Mouse (Mus musculus) limb, embryonic 11.5 days (tissue): Measurements from ENCODE around the gene Cbx4. TPM values are rescaled to one million over a fixed set of nuclear protein-coding genes. Genes with fewer than 3 reads are reported as not detected.

ENCODE experiments used
- ATAC-seq: fragments of 200-750 bp; cut with Nextera tagmentation; 2 replicates; pipeline ENCODE4 v1.8.0; 2017; ENCODE audit warnings: low read depth; ENCODE audit not compliant: insufficient number of reproducible peaks, low FRiP score, low TSS enrichment
- DNase-seq: peaks from one replicate; pipeline ENCODE4 v3.0.0-alpha.2; 2015; ENCODE audit warnings: low spot score
- H3K27ac ChIP-seq: fragments of 300-500 bp; sonication (generic); replicated peaks from 2 replicates; pipeline ENCODE4 v1.5.1; 2014; ENCODE audit warnings: low read depth, mild to moderate bottlenecking, low read length
- H3K27me3 ChIP-seq: fragments of 300-500 bp; sonication (generic); 2 replicates; pipeline ENCODE4 v1.6.1; 2014; ENCODE audit warnings: mild to moderate bottlenecking, low read length, mixed read lengths; ENCODE audit not compliant: control insufficient read depth, insufficient read depth
- H3K36me3 ChIP-seq: fragments of 300-500 bp; sonication (generic); 2 replicates; pipeline ENCODE4 v1.6.1; 2014; ENCODE audit warnings: mild to moderate bottlenecking, low read length, moderate library complexity, mixed read lengths; ENCODE audit not compliant: control insufficient read depth, insufficient read depth
- H3K4me1 ChIP-seq: fragments of 300-500 bp; sonication (generic); 2 replicates; pipeline ENCODE4 v1.6.1; 2014; ENCODE audit warnings: low read length, mixed read lengths; ENCODE audit not compliant: control insufficient read depth, insufficient read depth
- H3K4me2 ChIP-seq: fragments of 300-500 bp; sonication (generic); 2 replicates; pipeline ENCODE4 v1.6.1; 2014; ENCODE audit warnings: low read depth, mild to moderate bottlenecking, moderate library complexity; ENCODE audit not compliant: severe bottlenecking
- H3K4me3 ChIP-seq: fragments of 300-500 bp; sonication (generic); 2 replicates; pipeline ENCODE4 v1.5.1; 2014; ENCODE audit warnings: low read depth, low read length
- H3K9ac ChIP-seq: fragments of 300-500 bp; sonication (generic); 2 replicates; pipeline ENCODE4 v1.6.1; 2014; ENCODE audit warnings: mild to moderate bottlenecking, low read length
- H3K9me3 ChIP-seq: fragments of 300-500 bp; sonication (generic); 2 replicates; pipeline ENCODE4 v1.6.1; 2016; ENCODE audit warnings: low read length; ENCODE audit not compliant: control insufficient read depth
- WGBS: fragments of 180-500 bp; shearing (Covaris S2); extraction: QIAGEN DNeasy Blood & Tissue Kit; methylation state at CpG from one replicate; pipeline ENCODE4 v1.1.7; 2014; 5-methylcytosine and 5-hydroxymethylcytosine counted together
- polyA plus RNA-seq: library from polyadenylated mRNA; unstranded; fragments of >200 nt; fragmentation: Nextera tagmentation; extraction: Ambion mirVana; gene quantifications from 2 replicates; pipeline ENCODE4 v1.2.1, GENCODE M21; 2014

The Cbx4 gene
- polyA plus RNA-seq, 1 experiment from 2014 or later = 5.8 TPM

- WGBS = 2% methylated on average over 19 of the region's 19 CpGs
- H3K4me3 ChIP-seq = peak overlapping the region; percentile 14
- DNase-seq (peak; percentile 37), ATAC-seq (no peak)
- peaks cover 6% of the 10 kb centered on the region; the same call in 1 of the 2 replicates for H3K36me3 ChIP-seq
- H3K27me3 ChIP-seq = peaks cover 35% of the 10 kb centered on the region
- no peak overlapping the region for H3K27ac ChIP-seq
- H3K9me3 ChIP-seq = no peaks in the 10 kb centered on the region
- H3K9ac ChIP-seq = no peak overlapping the region; the same call in 1 of the 2 replicates
- H3K4me1 ChIP-seq = peaks cover 43% of the 10 kb centered on the region
- H3K4me2 ChIP-seq = peak overlapping the region; percentile 48
Measured at GRCm38 (mm10) chr11:119034635-119035034, 51.4 kb downstream of the Cbx4 start.

GRCm38 (mm10) chr11:119033874-119034558, 52.0 kb downstream of the Cbx4 start:
- Histone ChIP-seq H3K36me3 (peaks cover 10% of the 10 kb centered on the region), H3K27ac (no peak overlapping the region), H3K4me2 (peak overlapping the region; percentile 48), H3K27me3 (peaks cover 32% of the 10 kb centered on the region), H3K9me3 (no peaks in the 10 kb centered on the region), H3K4me1 (peaks cover 37% of the 10 kb centered on the region), H3K4me3 (peak overlapping the region; percentile 14), H3K9ac (peak overlapping the region; percentile 5; the same call in 1 of the 2 replicates)
- 1% methylated on average over 26 of the region's 26 CpGs for WGBS
- DNase-seq (peak; percentile 90), ATAC-seq (peak; percentile 22; the same call in 1 of the 2 replicates)

Other genes with a start within 250 kb of the Cbx4 start
- gene Rbfox3, start 174.6 kb downstream of the Cbx4 start, polyA plus RNA-seq = 1.9 and 2.5 TPM in 2 replicates
- gene Enpp7, start 98.0 kb downstream of the Cbx4 start, polyA plus RNA-seq = not detected in 2 replicates
- 121 and 131 TPM in 2 replicates for gene Cbx2, start 63.3 kb downstream of the Cbx4 start, polyA plus RNA-seq
- gene Cbx8, start 45.3 kb downstream of the Cbx4 start, polyA plus RNA-seq = 12.2 and 13.4 TPM in 2 replicates
- gene Tbc1d16, start 142.3 kb upstream of the Cbx4 start, polyA plus RNA-seq = 10.8 TPM in 2 replicates
- gene Ccdc40, start 142.4 kb upstream of the Cbx4 start, polyA plus RNA-seq = 8.9 and 10.8 TPM in 2 replicates
- gene Gaa, start 181.7 kb upstream of the Cbx4 start, polyA plus RNA-seq = 16.5 and 17.9 TPM in 2 replicates
- gene Eif4a3, start 213.9 kb upstream of the Cbx4 start, polyA plus RNA-seq = 463 and 475 TPM in 2 replicates
- gene Card14, start 221.5 kb upstream of the Cbx4 start, polyA plus RNA-seq = 0.17 and 0.18 TPM in 2 replicates